Mouse (Mus musculus) liver, embryonic 14.5 days (tissue): Measurements from ENCODE around the gene Nfia. TPM values are rescaled to one million over a fixed set of nuclear protein-coding genes. Genes with fewer than 3 reads are reported as not detected.

Source experiments
- ATAC-seq: fragments of 200-750 bp; cut with Nextera tagmentation; 2 replicates; pipeline ENCODE4 v1.8.0; 2017; ENCODE audit warnings: moderate number of reproducible peaks, mild to moderate bottlenecking, moderate library complexity; ENCODE audit not compliant: insufficient read depth
- DNase-seq, 3 experiments: peaks; one replicate each; pipeline ENCODE4 v3.0.0-alpha.2; 2012 to 2013; ENCODE audit warnings: low read depth in 3 of 3, low spot score in 3 of 3
- H3K27ac ChIP-seq: fragments of 300-500 bp; sonication (generic); 2 replicates; pipeline ENCODE4 v1.5.1; 2014; ENCODE audit warnings: moderate library complexity, mild to moderate bottlenecking, control low read depth, inconsistent platforms
- H3K27me3 ChIP-seq: fragments of 300-500 bp; sonication (generic); 2 replicates; pipeline ENCODE4 v1.6.1; 2014; ENCODE audit warnings: mild to moderate bottlenecking, low read length, moderate library complexity; ENCODE audit not compliant: control insufficient read depth, insufficient read depth
- H3K36me3 ChIP-seq: fragments of 300-500 bp; sonication (generic); replicated peaks from 2 replicates; pipeline ENCODE4 v1.6.1; 2014; ENCODE audit warnings: low read depth; ENCODE audit not compliant: control insufficient read depth, insufficient read depth
- H3K4me1 ChIP-seq, 2 experiments: fragments of 200-500 bp in 1 of 2; fragments of 300-500 bp in 1 of 2; sonication (generic) in 1 of 2; replicated peaks; 2 replicates each; pipeline ENCODE4 v1.6.1; 2012 to 2014; ENCODE audit warnings: antibody characterized with exemption in 1 of 2, inconsistent platforms in 1 of 2, low read length in 1 of 2; ENCODE audit not compliant: control insufficient read depth in 2 of 2, insufficient read depth in 2 of 2
- H3K4me2 ChIP-seq: fragments of 300-500 bp; sonication (generic); 2 replicates; pipeline ENCODE4 v1.6.1; 2014; ENCODE audit warnings: low read depth, mild to moderate bottlenecking, control low read depth, moderate library complexity
- H3K4me3 ChIP-seq, 2 experiments: fragments of 200-500 bp in 1 of 2; fragments of 300-500 bp in 1 of 2; sonication (generic) in 1 of 2; 2 replicates each; pipeline ENCODE4 v1.5.1; 2012 to 2014; ENCODE audit warnings: low read depth in 2 of 2, low read length in 2 of 2, mild to moderate bottlenecking in 2 of 2, control low read depth in 1 of 2, inconsistent platforms in 1 of 2, moderate library complexity in 1 of 2; ENCODE audit not compliant: insufficient read depth in 1 of 2
- H3K9ac ChIP-seq: fragments of 300-500 bp; sonication (generic); replicated peaks from 2 replicates; pipeline ENCODE4 v1.6.1; 2014; ENCODE audit warnings: mild to moderate bottlenecking, control low read depth, moderate library complexity
- H3K9me3 ChIP-seq: fragments of 300-500 bp; sonication (generic); 2 replicates; pipeline ENCODE4 v1.6.1; 2016; ENCODE audit warnings: low read length, mixed read lengths; ENCODE audit not compliant: control insufficient read depth
- CTCF ChIP-seq: IDR thresholded peaks from 2 replicates; pipeline ENCODE4 v1.5.1; 2016; ENCODE audit warnings: antibody characterized with exemption, low read depth, control low read depth
- EP300 ChIP-seq: IDR thresholded peaks from 2 replicates; pipeline ENCODE4 v1.6.1; 2016; ENCODE audit warnings: antibody characterized with exemption, low read depth
- WGBS: fragments of 180-500 bp; shearing (Covaris S2); extraction: QIAGEN DNeasy Blood & Tissue Kit; methylation state at CpG from one replicate; pipeline ENCODE4 v1.1.7; 2014; ENCODE audit not compliant: insufficient replicate concordance; 5-methylcytosine and 5-hydroxymethylcytosine counted together
- polyA plus RNA-seq, 2 experiments: library from polyadenylated mRNA; depleted of rRNA in 1 of 2; stranded (reverse) in 1 of 2; unstranded in 1 of 2; fragments of >200 nt; fragmentation: Nextera tagmentation in 1 of 2; extraction: Ambion mirVana in 1 of 2; gene quantifications; 2 replicates each; pipeline versions ENCODE4 v1.2.1 to v1.2.3; 2012 to 2014

Nfia gene
- 1.0 and 1.5 TPM in 2 replicates for polyA plus RNA-seq (2012; rRNA removed)
- polyA plus RNA-seq (2014; fragmentation: Nextera tagmentation; extraction: Ambion mirVana): 2.5 and 2.6 TPM in 2 replicates

DNA sequence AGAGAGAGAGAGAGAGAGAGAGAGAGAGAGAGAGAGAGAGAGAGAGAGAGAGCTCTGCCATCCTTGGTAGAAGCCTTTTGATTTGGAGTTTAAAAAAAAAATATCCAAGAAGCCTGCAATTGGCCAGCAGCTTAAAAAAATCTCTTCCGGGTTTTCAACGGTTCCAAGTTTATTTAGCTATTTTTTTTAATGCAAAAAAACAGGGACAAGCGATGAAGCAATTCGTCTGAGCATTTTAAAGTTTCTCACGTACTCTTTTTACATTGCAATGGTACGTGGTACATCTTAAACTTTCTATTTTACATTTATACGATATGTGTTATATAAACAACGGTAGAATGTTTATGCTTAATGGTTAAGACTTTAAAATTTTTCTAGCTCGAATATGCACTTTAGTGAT lies at the start of gene Nfia:
Gene Nfia (plus strand): TSS at position 94 of the 400 bp plus-strand sequence.
- peak within 1 kb of the TSS; percentile 56 to 72 for H3K4me3 ChIP-seq
- WGBS: under 1% methylated on average over 9 of the region's 9 CpGs
- no peak within 1 kb of the TSS; the same call in 1 of the 2 replicates for H3K9ac ChIP-seq
- no peak for ATAC-seq
- H3K36me3 ChIP-seq: no peaks in the 10 kb centered on the region
- no peak within 1 kb of the TSS for H3K27ac ChIP-seq
- H3K4me2 ChIP-seq: peak within 1 kb of the TSS; percentile 65
- no peak for TF ChIP-seq CTCF
- TF ChIP-seq EP300: no peak
- peaks cover 0 to 1% of the 10 kb centered on the region in 2 experiments; a peak in 1 of 4 replicates for H3K4me1 ChIP-seq
- peak in 1 of 3 experiments; percentile 24 for DNase-seq
- peaks cover 40% of the 10 kb centered on the region for H3K27me3 ChIP-seq
- H3K9me3 ChIP-seq: no peaks in the 10 kb centered on the region

DNA sequence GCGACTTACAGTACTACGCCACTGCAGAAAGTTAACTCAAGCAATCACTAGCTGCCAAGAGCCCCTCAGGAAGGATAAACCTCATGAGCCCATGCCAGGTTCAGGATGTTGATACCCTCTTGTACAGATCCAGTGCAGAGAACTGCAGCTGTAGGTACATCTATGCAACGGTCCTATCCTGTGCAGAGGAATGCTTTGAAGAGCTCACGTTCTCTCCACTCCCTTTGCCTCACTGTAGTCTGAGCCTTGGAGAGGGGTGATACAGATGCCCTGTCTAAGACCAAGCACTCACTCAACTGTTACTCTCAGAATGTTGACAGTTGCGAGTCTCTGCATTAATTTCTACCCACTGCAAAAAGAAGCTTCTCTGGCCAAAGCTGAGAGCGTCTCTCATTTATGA lies 49.2 kb upstream of the Nfia start:
- ATAC-seq: no peak
- WGBS: 66% methylated on average over 6 of the region's 6 CpGs

DNA sequence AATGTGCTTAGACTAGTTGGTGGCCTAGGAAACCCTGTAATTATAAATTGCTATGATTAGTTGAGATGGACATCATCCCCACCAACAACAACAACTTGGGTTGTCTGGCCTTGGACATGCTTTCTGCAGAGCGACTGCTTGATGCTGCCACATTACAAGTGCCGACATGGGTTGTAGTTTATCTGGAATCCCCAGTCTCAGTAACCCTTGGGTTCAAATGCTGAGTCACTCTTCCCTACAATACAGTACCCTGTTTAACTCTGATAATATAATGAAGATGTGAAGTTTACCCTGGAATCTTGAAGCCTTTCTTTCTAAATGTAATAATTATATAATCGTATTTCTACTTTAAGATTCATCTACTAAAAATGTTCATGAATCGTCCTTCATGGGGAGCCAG lies 44.0 kb upstream of the Nfia start:
- Histone ChIP-seq H3K4me2 (no peak overlapping the region), H3K36me3 (no peaks in the 10 kb centered on the region), H3K4me1 (peaks cover 0 to 3% of the 10 kb centered on the region in 2 experiments; a peak in 1 of 4 replicates), H3K27ac (no peak overlapping the region), H3K4me3 (no peak overlapping the region), H3K9ac (no peak overlapping the region), H3K27me3 (no peaks in the 10 kb centered on the region), H3K9me3 (no peaks in the 10 kb centered on the region)
- peak; percentile 11 to 31 (median 11) for DNase-seq
- peak; percentile 67; the same call in 1 of the 2 replicates for ATAC-seq
- TF ChIP-seq EP300: peak; percentile 48; the same call in 1 of the 2 replicates
- no peak for TF ChIP-seq CTCF
- 42% methylated on average over 4 of the region's 4 CpGs for WGBS

More for the DNA sequence above, 49.2 kb upstream of the Nfia start:
- Histone ChIP-seq H3K9ac (no peak overlapping the region), H3K36me3 (no peaks in the 10 kb centered on the region), H3K4me3 (no peak overlapping the region), H3K27me3 (no peaks in the 10 kb centered on the region), H3K4me1 (peaks cover 0 to under 1% of the 10 kb centered on the region in 2 experiments; a peak in 1 of 4 replicates), H3K4me2 (no peak overlapping the region), H3K9me3 (no peaks in the 10 kb centered on the region), H3K27ac (no peak overlapping the region)
- no peak for TF ChIP-seq EP300
- no peak for TF ChIP-seq CTCF
- DNase-seq: no peak

DNA sequence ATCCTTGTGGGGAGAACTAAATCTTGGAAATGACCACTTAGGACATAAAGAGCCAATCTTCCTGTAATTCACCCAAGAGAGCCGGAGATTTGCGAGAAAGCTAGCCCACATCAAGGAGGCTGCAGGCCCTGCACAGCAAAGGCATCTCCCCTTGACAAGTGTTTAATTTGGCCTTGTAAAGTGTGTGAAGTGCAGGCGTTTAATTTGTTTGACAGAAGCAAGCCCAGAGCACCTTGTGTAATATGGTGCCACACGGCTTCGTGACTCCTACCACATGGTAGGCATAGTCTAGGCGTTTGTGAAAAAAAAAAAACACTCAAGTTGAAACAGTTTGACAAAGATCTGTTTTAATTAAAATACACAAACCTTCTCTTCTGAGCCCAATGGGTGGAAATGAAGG lies 42.5 kb upstream of the Nfia start:
- ATAC-seq (no peak), DNase-seq (no peak)
- H3K4me1 ChIP-seq: peaks cover 0 to 3% of the 10 kb centered on the region in 2 experiments; a peak in 1 of 4 replicates
- no peak for TF ChIP-seq CTCF
- no peak for TF ChIP-seq EP300
- no peak overlapping the region for H3K4me3 ChIP-seq
- no peak overlapping the region for H3K9ac ChIP-seq
- H3K4me2 ChIP-seq: no peak overlapping the region
- no peaks in the 10 kb centered on the region for H3K27me3 ChIP-seq
- no peaks in the 10 kb centered on the region for H3K36me3 ChIP-seq
- no peaks in the 10 kb centered on the region for H3K9me3 ChIP-seq
- H3K27ac ChIP-seq: no peak overlapping the region
- 67% methylated on average over 6 of the region's 6 CpGs for WGBS

DNA sequence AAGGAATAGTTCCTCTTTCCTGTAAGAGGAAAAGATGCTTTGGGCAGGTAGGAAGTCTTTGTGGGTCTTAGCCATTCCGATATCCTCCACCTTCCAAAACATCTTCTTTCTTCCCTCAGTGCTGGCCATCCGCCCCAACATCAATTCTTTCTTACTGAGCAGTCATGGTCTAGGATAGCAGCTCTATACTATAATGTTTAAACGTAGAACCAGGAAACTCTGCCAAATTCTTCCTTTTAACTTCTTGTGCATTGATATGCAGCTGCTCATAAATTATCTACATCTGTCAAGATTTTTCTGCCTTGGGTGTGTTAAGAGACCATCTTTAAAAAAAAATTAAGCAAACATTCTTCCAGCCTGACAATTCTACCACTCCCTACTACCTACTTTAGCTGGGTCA lies 42.1 kb upstream of the Nfia start:
- Histone ChIP-seq H3K27ac (no peak overlapping the region), H3K9me3 (no peaks in the 10 kb centered on the region), H3K4me3 (no peak overlapping the region), H3K4me1 (peaks cover 0 to 3% of the 10 kb centered on the region in 2 experiments; a peak in 1 of 4 replicates), H3K27me3 (no peaks in the 10 kb centered on the region), H3K36me3 (no peaks in the 10 kb centered on the region), H3K4me2 (no peak overlapping the region), H3K9ac (no peak overlapping the region)
- no peak for TF ChIP-seq EP300
- TF ChIP-seq CTCF: no peak
- 60% methylated on average over 3 of the region's 3 CpGs for WGBS
- ATAC-seq: no peak
- no peak for DNase-seq
